In genomic region chr1:78197351-78198234, GRCm38 (mm10) we compare ENCODE assay signal across 11 mouse cellular contexts. TPM values are rescaled to one million over a fixed set of nuclear protein-coding genes. Genes with fewer than 3 reads are reported as not detected.
DNase-seq lines count a peak whose midpoint lies in the region; ATAC-seq lines count a peak whose summit lies in the region.
"Had no signal": no experiment of that assay in that cellular context is flagged by ENCODE, and none has a peak within 500 bp of the region (broad histone marks: within the 10 kb centered on the region; RNA-seq: fewer than 3 reads in every experiment).

No protein-coding gene starts in this region.

- peak overlapping the region; percentile 24 for H3K4me3 ChIP-seq in kidney, embryonic 14.5 days (ENCODE audit: low read length)
- H3K4me3 ChIP-seq in embryonic facial prominence, embryonic 12.5 days = peak overlapping the region; percentile 53
- peak overlapping the region; percentile 29 for H3K4me3 ChIP-seq in intestine, embryonic 16.5 days (ENCODE audit: low read length)
- H3K4me3 ChIP-seq in neural tube, embryonic 12.5 days = peak overlapping the region; percentile 59

- H3K4me1 ChIP-seq in kidney, embryonic 14.5 days (ENCODE audit: control insufficient read depth, insufficient read depth, low read length) = 0 out of 2 replicates have a peak, but pooled peaks cover 7% of the 10 kb centered on the region
- H3K4me1 ChIP-seq in embryonic facial prominence, embryonic 12.5 days = peaks cover 10% of the 10 kb centered on the region
- H3K4me1 ChIP-seq in intestine, embryonic 16.5 days (ENCODE audit: control insufficient read depth, insufficient read depth, low read length) = peaks cover 10% of the 10 kb centered on the region; the same call in 1 of the 2 replicates
- H3K4me1 ChIP-seq in neural tube, embryonic 12.5 days = peaks cover 33% of the 10 kb centered on the region

- under 1% methylated on average over 21 of the region's 21 CpGs for WGBS in kidney, embryonic 14.5 days
- WGBS in embryonic facial prominence, embryonic 12.5 days = 4% methylated on average over 21 of the region's 21 CpGs
- WGBS in intestine, embryonic 16.5 days = 2% methylated on average over 21 of the region's 21 CpGs
- WGBS in neural tube, embryonic 12.5 days = 2% methylated on average over 21 of the region's 21 CpGs

- no peak for ATAC-seq in kidney, embryonic 14.5 days (ENCODE audit: low FRiP score, low TSS enrichment)
- ATAC-seq in embryonic facial prominence, embryonic 12.5 days (ENCODE audit: insufficient number of reproducible peaks, insufficient read depth, low FRiP score, low TSS enrichment) = no peak
- 0 out of 2 replicates have a peak, but pooled peaks have one; percentile 22 for ATAC-seq in intestine, embryonic 16.5 days
- peak; percentile 77 for ATAC-seq in neural tube, embryonic 12.5 days (ENCODE audit: low FRiP score, low read depth)
- ATAC-seq: Patski had no signal

- H3K27ac ChIP-seq in kidney, embryonic 14.5 days (ENCODE audit: low read depth, low read length) = no peak overlapping the region
- H3K27ac ChIP-seq in embryonic facial prominence, embryonic 12.5 days = peak overlapping the region; percentile 18; the same call in 1 of the 2 replicates
- H3K27ac ChIP-seq in intestine, embryonic 16.5 days (ENCODE audit: low read length) = no peak overlapping the region
- H3K27ac ChIP-seq in neural tube, embryonic 12.5 days = peak overlapping the region; percentile 46; the same call in 1 of the 2 replicates

- no peaks in the 10 kb centered on the region for H3K36me3 ChIP-seq in kidney, embryonic 14.5 days (ENCODE audit: control insufficient read depth, insufficient read depth, low read length)
- no peaks in the 10 kb centered on the region for H3K36me3 ChIP-seq in embryonic facial prominence, embryonic 12.5 days
- no peaks in the 10 kb centered on the region for H3K36me3 ChIP-seq in intestine, embryonic 16.5 days (ENCODE audit: control insufficient read depth, insufficient read depth, low read length)
- H3K36me3 ChIP-seq in neural tube, embryonic 12.5 days = no peaks in the 10 kb centered on the region

- no peak overlapping the region for H3K4me2 ChIP-seq in kidney, embryonic 14.5 days (replicated peaks; ENCODE audit: low read depth, low read length)
- peak overlapping the region; percentile 58 for H3K4me2 ChIP-seq in embryonic facial prominence, embryonic 12.5 days (replicated peaks)
- no peak overlapping the region for H3K4me2 ChIP-seq in intestine, embryonic 16.5 days (ENCODE audit: low read depth, low read length)
- peak overlapping the region; percentile 81 for H3K4me2 ChIP-seq in neural tube, embryonic 12.5 days (replicated peaks)

- no peaks in the 10 kb centered on the region for H3K9me3 ChIP-seq in kidney, embryonic 14.5 days (ENCODE audit: control insufficient read depth, low read length)
- H3K9me3 ChIP-seq in embryonic facial prominence, embryonic 12.5 days = no peaks in the 10 kb centered on the region
- H3K9me3 ChIP-seq in intestine, embryonic 16.5 days (ENCODE audit: control insufficient read depth, low read length) = no peaks in the 10 kb centered on the region
- no peaks in the 10 kb centered on the region for H3K9me3 ChIP-seq in neural tube, embryonic 12.5 days

- H3K27me3 ChIP-seq in kidney, embryonic 14.5 days (ENCODE audit: control insufficient read depth, insufficient read depth, low read length) = peaks cover 96% of the 10 kb centered on the region
- peaks cover 66% of the 10 kb centered on the region for H3K27me3 ChIP-seq in embryonic facial prominence, embryonic 12.5 days
- H3K27me3 ChIP-seq in intestine, embryonic 16.5 days (replicated peaks; ENCODE audit: control insufficient read depth, insufficient read depth, low read length) = peaks cover 84% of the 10 kb centered on the region
- H3K27me3 ChIP-seq in neural tube, embryonic 12.5 days (replicated peaks) = peaks cover 68% of the 10 kb centered on the region

- DNase-seq in kidney, postnatal 10 days = no peak
- no peak for DNase-seq in layer of hippocampus, postnatal 14 days (ENCODE audit: low spot score in 2 of 2)
- DNase-seq in B cell, adult 2 months = no peak
- no peak for DNase-seq in kidney, postnatal 4 days
- DNase-seq: kidney, adult 8-10 months had no signal

- H3K9ac ChIP-seq in kidney, embryonic 14.5 days (ENCODE audit: low read depth, low read length) = no peak overlapping the region
- 0 out of 2 replicates have a peak overlapping the region, but pooled peaks have one; percentile 19 for H3K9ac ChIP-seq in embryonic facial prominence, embryonic 12.5 days
- no peak overlapping the region for H3K9ac ChIP-seq in intestine, embryonic 16.5 days (ENCODE audit: low read depth, low read length)
- 0 out of 2 replicates have a peak overlapping the region, but pooled peaks have one; percentile 73 for H3K9ac ChIP-seq in neural tube, embryonic 12.5 days

RNA-seq across cellular contexts. Expression of gene Pax3, which starts 0.7 kb away (rescaled TPM):
- polyA plus RNA-seq in kidney, embryonic 14.5 days (2014; fragmentation: Nextera tagmentation; extraction: Ambion mirVana) = 0.14 TPM in 2 replicates
- 28.4 and 37.5 TPM in 2 replicates for polyA plus RNA-seq in embryonic facial prominence, embryonic 12.5 days (2016; fragmentation: Nextera tagmentation; extraction: Ambion mirVana)
- polyA plus RNA-seq in intestine, embryonic 16.5 days (2015; fragmentation: Nextera tagmentation; extraction: Ambion mirVana) = not detected in 2 replicates
- 44.6 and 45.4 TPM in 2 replicates for polyA plus RNA-seq in neural tube, embryonic 12.5 days (2016; fragmentation: Nextera tagmentation; extraction: Ambion mirVana)
- total RNA-seq in layer of hippocampus, postnatal 14 days (2021) = not detected
- total RNA-seq: megakaryocyte-erythroid progenitor cell, adult 5-6 weeks had no signal

Comparison
In these comparisons a context has a peak if more than half of its experiments do, and no peak if none do; other contexts are left out.
1. ATAC-seq: peak in intestine, embryonic 16.5 days (single experiment) and neural tube, embryonic 12.5 days (single experiment); none in kidney, embryonic 14.5 days (single experiment) and embryonic facial prominence, embryonic 12.5 days (single experiment).
2. H3K27ac ChIP-seq: peak in embryonic facial prominence, embryonic 12.5 days (single experiment) and neural tube, embryonic 12.5 days (single experiment); none in kidney, embryonic 14.5 days (single experiment) and intestine, embryonic 16.5 days (single experiment).
3. H3K4me2 ChIP-seq: peak in embryonic facial prominence, embryonic 12.5 days (single experiment) and neural tube, embryonic 12.5 days (single experiment); none in kidney, embryonic 14.5 days (single experiment) and intestine, embryonic 16.5 days (single experiment).
4. H3K9ac ChIP-seq: peak in embryonic facial prominence, embryonic 12.5 days (single experiment) and neural tube, embryonic 12.5 days (single experiment); none in kidney, embryonic 14.5 days (single experiment) and intestine, embryonic 16.5 days (single experiment).
5. RNA of gene Pax3, which starts 0.7 kb away (polyA plus RNA-seq): 44.6 to 45.4 TPM in neural tube, embryonic 12.5 days and 28.4 to 37.5 TPM in embryonic facial prominence, embryonic 12.5 days; 0.14 TPM in kidney, embryonic 14.5 days and not detected in intestine, embryonic 16.5 days; every median in the first group is over 10 times any median in the second.
6. Peak in every context shown above with its lines, with median percentiles within 50 percentile points of each other: H3K4me3 ChIP-seq.